Mouse (Mus musculus): ENCODE measurements at regions not wholly inside any gene's neighbourhood (a gene's known extent, or its start where the extent isn't known, plus 50 kb on each side); places are given as distances from the start of the nearest gene placed in this dataset.
A peak's percentile ranks its signal among the peaks of the same experiment; 100 is the strongest.

- H3K9me3 ChIP-seq (ENCODE audit: control insufficient read depth, low read length) = no peaks in the 10 kb centered on the region
- peak; percentile 58 for DNase-seq (ENCODE audit: low spot score)
- no peak overlapping the region; the same call in 1 of the 2 replicates for H3K27ac ChIP-seq (ENCODE audit: low read depth)
- no peak overlapping the region for H3K9ac ChIP-seq (ENCODE audit: low read length)
- peak overlapping the region; percentile 6; the same call in 1 of the 2 replicates for H3K4me2 ChIP-seq (ENCODE audit: low read length)
- no peaks in the 10 kb centered on the region; the same call in 1 of the 2 replicates for H3K4me1 ChIP-seq (replicated peaks; ENCODE audit: control insufficient read depth, insufficient read depth, low read length)
- WGBS = 50% methylated on average over 13 of the region's 13 CpGs
- no peaks in the 10 kb centered on the region for H3K36me3 ChIP-seq (ENCODE audit: control insufficient read depth, insufficient read depth, low read length)
- no peaks in the 10 kb centered on the region for H3K27me3 ChIP-seq (replicated peaks; ENCODE audit: control insufficient read depth, insufficient read depth, low read length)
- ATAC-seq (replicated peaks; ENCODE audit: low FRiP score, low TSS enrichment, low read depth) = no peak
- no peak overlapping the region for H3K4me3 ChIP-seq (ENCODE audit: low read depth, low read length)
Measured at GRCm38 (mm10) chr6:52064176-52065015, 52.0 kb upstream of the Skap2 start.
